ENCODE assay signal across 39 mouse cellular contexts in the genomic region with DNA sequence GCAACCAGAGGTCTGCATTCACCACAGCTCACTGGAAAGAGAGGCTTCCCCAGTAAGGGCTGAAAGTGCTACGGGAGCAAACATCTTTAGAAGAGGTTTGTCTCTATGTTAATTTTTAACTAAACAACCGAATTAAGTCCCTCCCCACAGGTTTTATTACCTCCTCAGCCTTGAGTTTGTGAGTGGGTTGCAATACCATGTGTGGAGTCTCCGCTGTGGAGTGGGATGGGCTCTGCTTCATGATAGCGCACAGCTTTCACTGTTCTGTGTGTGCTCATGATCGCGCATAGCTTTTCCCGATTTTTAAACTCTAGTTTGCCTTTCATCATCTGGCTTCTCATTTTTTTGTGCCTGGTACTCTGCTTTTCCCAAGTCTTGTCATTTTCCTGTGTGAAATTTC. TPM values are rescaled to one million over a fixed set of nuclear protein-coding genes. Genes with fewer than 3 reads are reported as not detected.
"Had no signal": no experiment of that assay in that cellular context is flagged by ENCODE, and none has a peak within 500 bp of the region (broad histone marks: within the 10 kb centered on the region; RNA-seq: fewer than 3 reads in every experiment).

No protein-coding gene starts in this region.

- H3K9me3 ChIP-seq: heart, embryonic 13.5 days; heart, embryonic 15.5 days; hindbrain, embryonic 10.5 days; hindbrain, embryonic 12.5 days; kidney, embryonic 15.5 days; limb, embryonic 10.5 days; limb, embryonic 12.5 days; liver, embryonic 13.5 days; liver, embryonic 15.5 days had no signal

- H3K27me3 ChIP-seq: heart, embryonic 13.5 days; heart, embryonic 15.5 days; kidney, embryonic 15.5 days; limb, embryonic 12.5 days; liver, embryonic 13.5 days; liver, embryonic 15.5 days had no signal

- H3K4me1 ChIP-seq: heart, embryonic 13.5 days; heart, embryonic 15.5 days; hindbrain, embryonic 10.5 days; hindbrain, embryonic 12.5 days; kidney, embryonic 15.5 days; limb, embryonic 10.5 days; limb, embryonic 12.5 days; liver, embryonic 13.5 days; liver, embryonic 15.5 days had no signal

- DNase-seq: gastrocnemius, adult 2 months; gastrocnemius, postnatal 10 days; gastrocnemius, postnatal 25 days; heart, adult 2 months; heart, postnatal 14 days; heart, postnatal 4 days; kidney, adult 11 months; kidney, adult 2 months; kidney, adult 9 months; kidney, postnatal 14 days; kidney, postnatal 36 days; layer of hippocampus, adult 9-11 months; layer of hippocampus, postnatal 36 days; liver; liver, embryonic 13.5 days had no signal

- ATAC-seq: hindbrain, embryonic 16.5 days; inflammation-experienced regulatory T-cells, adult 6 months had no signal

- H3K36me3 ChIP-seq: heart, embryonic 13.5 days; heart, embryonic 15.5 days; hindbrain, embryonic 10.5 days; hindbrain, embryonic 12.5 days; kidney, embryonic 15.5 days; limb, embryonic 10.5 days; limb, embryonic 12.5 days; liver, embryonic 13.5 days; liver, embryonic 15.5 days had no signal

- H3K4me2 ChIP-seq: heart, embryonic 13.5 days; heart, embryonic 15.5 days; hindbrain, embryonic 12.5 days; hindbrain, embryonic 14.5 days; kidney, embryonic 15.5 days; limb, embryonic 12.5 days; liver, embryonic 11.5 days; liver, embryonic 13.5 days; liver, embryonic 15.5 days had no signal

- H3K27ac ChIP-seq: gastrocnemius, adult 2 months; heart, adult 2 months; heart, embryonic 13.5 days; heart, embryonic 15.5 days; hindbrain, embryonic 10.5 days; hindbrain, embryonic 12.5 days; hindbrain, embryonic 14.5 days; kidney, embryonic 15.5 days; kidney, postnatal 0 days; limb, embryonic 10.5 days; limb, embryonic 12.5 days; liver, embryonic 13.5 days; liver, embryonic 15.5 days had no signal

- H3K9ac ChIP-seq: heart, embryonic 13.5 days; heart, embryonic 15.5 days; hindbrain, embryonic 12.5 days; hindbrain, embryonic 14.5 days; kidney, embryonic 15.5 days; limb, embryonic 12.5 days; liver, embryonic 13.5 days; liver, embryonic 15.5 days had no signal

- H3K4me3 ChIP-seq: gastrocnemius, adult 2 months; heart, adult 2 months; heart, embryonic 13.5 days; heart, embryonic 15.5 days; hindbrain, embryonic 10.5 days; hindbrain, embryonic 12.5 days; kidney, embryonic 15.5 days; limb, embryonic 10.5 days; limb, embryonic 12.5 days; liver, embryonic 13.5 days; liver, embryonic 15.5 days had no signal

RNA-seq across cellular contexts. Expression of a gene that starts 9.7 kb away (rescaled TPM):
- total RNA-seq: gastrocnemius, postnatal 25 days had no signal

RNA-seq across cellular contexts. Expression of a gene that starts 57.7 kb away (rescaled TPM):
- total RNA-seq: gastrocnemius, adult 2 months; gastrocnemius, postnatal 10 days; gastrocnemius, postnatal 25 days; gastrocnemius, postnatal 4 days; granulocyte monocyte progenitor cell, adult 5-6 weeks; heart, adult 2 months; heart, postnatal 14 days; layer of hippocampus, adult 18-20 months; layer of hippocampus, adult 8-10 months; layer of hippocampus, postnatal 14 days; layer of hippocampus, postnatal 36 days; left cerebral cortex, adult 18-20 months; left cerebral cortex, postnatal 14 days; left cerebral cortex, postnatal 36 days had no signal
- polyA plus RNA-seq: frontal cortex, adult 2 months; hindbrain, embryonic 10.5 days; hindbrain, embryonic 12.5 days; hindbrain, embryonic 14.5 days; hindbrain, embryonic 16.5 days; inflammation-experienced regulatory T-cells, adult 6 months; kidney, adult 2 months; large intestine, adult 2 months; limb, embryonic 12.5 days; limb, embryonic 14.5 days; liver, embryonic 11.5 days; liver, embryonic 13.5 days had no signal
